Mouse (Mus musculus) embryonic fibroblast, embryonic 13.5 days (primary cell): Measurements from ENCODE around the gene Adamts12.

ENCODE experiments used
- CTCF ChIP-seq: IDR thresholded peaks from 2 replicates; pipeline ENCODE4 v1.5.1; 2011; ENCODE audit warnings: mild to moderate bottlenecking, control low read depth, low read length, moderate library complexity, borderline replicate concordance; ENCODE audit not compliant: insufficient read depth
- POLR2A ChIP-seq: IDR thresholded peaks from 2 replicates; pipeline ENCODE4 v1.6.1; 2011; ENCODE audit warnings: low read depth, mild to moderate bottlenecking, control low read depth, low read length, moderate library complexity

GRCm38 (mm10) chr15:11233906-11234632 lies 169.5 kb downstream of the Adamts12 start:
- no peak for TF ChIP-seq CTCF
- no peak for TF ChIP-seq POLR2A
